Mouse (Mus musculus): ENCODE results near the gene Lmo7.

Lmo7 gene

GRCm38 (mm10) chr14:101780016-101780415 lies 50.3 kb downstream of the Lmo7 start:
- no peak for DNase-seq (ENCODE audit: low spot score)

- no peak for DNase-seq (ENCODE audit: low spot score)
Observed at GRCm38 (mm10) chr14:101781219-101781618, 51.5 kb downstream of the Lmo7 start.

- no peak for DNase-seq (ENCODE audit: low spot score)
Observed at GRCm38 (mm10) chr14:101781943-101782510, 52.3 kb downstream of the Lmo7 start.

- DNase-seq (ENCODE audit: low spot score), result no peak
Observed at GRCm38 (mm10) chr14:101784315-101784945, 54.7 kb downstream of the Lmo7 start.

- no peak for DNase-seq (ENCODE audit: low spot score)
Observed at GRCm38 (mm10) chr14:101787903-101788302, 58.1 kb downstream of the Lmo7 start.

GRCm38 (mm10) chr14:101788475-101788874 lies 58.7 kb downstream of the Lmo7 start:
- DNase-seq (ENCODE audit: low spot score), result no peak

GRCm38 (mm10) chr14:101794553-101795177 lies 64.9 kb downstream of the Lmo7 start:
- DNase-seq (ENCODE audit: low spot score), result no peak

GRCm38 (mm10) chr14:101797930-101798500 lies 68.3 kb downstream of the Lmo7 start:
- DNase-seq (ENCODE audit: low spot score), result no peak

- DNase-seq (ENCODE audit: low spot score), result no peak
Observed at GRCm38 (mm10) chr14:101798766-101799165, 69.0 kb downstream of the Lmo7 start.

- DNase-seq (ENCODE audit: low spot score), result no peak
Observed at GRCm38 (mm10) chr14:101801674-101802073, 71.9 kb downstream of the Lmo7 start.

- no peak for DNase-seq (ENCODE audit: low spot score)
Observed at GRCm38 (mm10) chr14:101804119-101804518, 74.4 kb downstream of the Lmo7 start.

GRCm38 (mm10) chr14:101804562-101805327 lies 75.0 kb downstream of the Lmo7 start:
- DNase-seq (ENCODE audit: low spot score), result no peak

- no peak for DNase-seq (ENCODE audit: low spot score)
Observed at GRCm38 (mm10) chr14:101805328-101805697, 75.6 kb downstream of the Lmo7 start.

GRCm38 (mm10) chr14:101806058-101806457 lies 76.3 kb downstream of the Lmo7 start:
- DNase-seq (ENCODE audit: low spot score), result no peak

GRCm38 (mm10) chr14:101806607-101807006 lies 76.8 kb downstream of the Lmo7 start:
- no peak for DNase-seq (ENCODE audit: low spot score)

- no peak for DNase-seq (ENCODE audit: low spot score)
Observed at GRCm38 (mm10) chr14:101816450-101816849, 86.7 kb downstream of the Lmo7 start.

GRCm38 (mm10) chr14:101822390-101822789 lies 92.6 kb downstream of the Lmo7 start:
- DNase-seq (ENCODE audit: low spot score), result no peak

GRCm38 (mm10) chr14:101822871-101823270 lies 93.1 kb downstream of the Lmo7 start:
- DNase-seq (ENCODE audit: low spot score), result no peak

GRCm38 (mm10) chr14:101829676-101830075 lies 99.9 kb downstream of the Lmo7 start:
- DNase-seq (ENCODE audit: low spot score), result no peak

GRCm38 (mm10) chr14:101830116-101830515 lies 100.4 kb downstream of the Lmo7 start:
- no peak for DNase-seq (ENCODE audit: low spot score)

- no peak for DNase-seq (ENCODE audit: low spot score)
Observed at GRCm38 (mm10) chr14:101834109-101834508, 104.4 kb downstream of the Lmo7 start.

- no peak for DNase-seq (ENCODE audit: low spot score)
Observed at GRCm38 (mm10) chr14:101836401-101836800, 106.6 kb downstream of the Lmo7 start.

- no peak for DNase-seq (ENCODE audit: low spot score)
Observed at GRCm38 (mm10) chr14:101837176-101837575, 107.4 kb downstream of the Lmo7 start.
